Mouse (Mus musculus) lung, adult 2 months (tissue): Measurements from ENCODE around the gene Camta1. TPM values are rescaled to one million over a fixed set of nuclear protein-coding genes. Genes with fewer than 3 reads are reported as not detected.

ENCODE experiments used
- DNase-seq: peaks from one replicate; pipeline ENCODE4 v3.0.0; 2022
- H3K4me1 ChIP-seq: fragments of 200-500 bp; 2 replicates; pipeline ENCODE4 v1.6.1; 2011; ENCODE audit warnings: low read length; ENCODE audit not compliant: control insufficient read depth, insufficient read depth
- H3K4me3 ChIP-seq: fragments of 200-500 bp; replicated peaks from 2 replicates; pipeline ENCODE3; 2011; ENCODE audit warnings: low read depth, mild to moderate bottlenecking, control low read depth, low read length; ENCODE audit errors: extremely low read depth
- CTCF ChIP-seq: fragments of 200-500 bp; IDR thresholded peaks from 2 replicates; pipeline ENCODE4 v1.5.1; 2011; ENCODE audit warnings: mild to moderate bottlenecking, low read length, control low read depth; ENCODE audit not compliant: insufficient read depth
- POLR2A ChIP-seq: fragments of 200-500 bp; IDR thresholded peaks from 2 replicates; pipeline ENCODE4 v1.6.1; 2011; ENCODE audit warnings: low read depth, mild to moderate bottlenecking, control low read depth, low read length, borderline replicate concordance; ENCODE audit errors: extremely low read depth
- WGBS: fragments of 180-500 bp; shearing (Covaris S2); methylation state at CpG from one replicate; pipeline ENCODE4 v1.1.7; 2018; 5-methylcytosine and 5-hydroxymethylcytosine counted together
- polyA plus RNA-seq: library from polyadenylated mRNA; depleted of rRNA; stranded (reverse); fragments of >200 nt; gene quantifications from 2 replicates; pipeline ENCODE4 v1.2.3, GENCODE M21; 2012

The Camta1 gene
- polyA plus RNA-seq, 1 experiment: 10.4 TPM

GRCm38 (mm10) chr4:151726396-151726795, 135.3 kb downstream of the Camta1 start:
- TF ChIP-seq POLR2A (no peak), CTCF (no peak)
- 32% methylated on average over 2 of the region's 2 CpGs for WGBS
- H3K4me3 ChIP-seq: no peak overlapping the region
- H3K4me1 ChIP-seq: no peaks in the 10 kb centered on the region
- no peak for DNase-seq

- TF ChIP-seq POLR2A: no peak
- no peak for TF ChIP-seq CTCF
- no peak overlapping the region for H3K4me3 ChIP-seq
- no peaks in the 10 kb centered on the region for H3K4me1 ChIP-seq
- no peak for DNase-seq
These were observed 136.8 kb downstream of the Camta1 start for GRCm38 (mm10) chr4:151724897-151725296.

- WGBS: 72% methylated on average over 15 of the region's 15 CpGs
- TF ChIP-seq POLR2A (no peak), CTCF (no peak)
- no peak for DNase-seq
- H3K4me1 ChIP-seq: no peaks in the 10 kb centered on the region
- H3K4me3 ChIP-seq: no peak overlapping the region
These were observed 140.8 kb downstream of the Camta1 start for GRCm38 (mm10) chr4:151720722-151721467.

- DNase-seq: no peak
- TF ChIP-seq CTCF: no peak
- no peak for TF ChIP-seq POLR2A
- Histone ChIP-seq H3K4me3 (no peak overlapping the region), H3K4me1 (no peaks in the 10 kb centered on the region)
- 38% methylated on average over 21 of the region's 21 CpGs for WGBS
These were observed 142.7 kb downstream of the Camta1 start for GRCm38 (mm10) chr4:151718866-151719475.

- TF ChIP-seq POLR2A (no peak), CTCF (no peak)
- Histone ChIP-seq H3K4me1 (no peaks in the 10 kb centered on the region), H3K4me3 (no peak overlapping the region)
- WGBS: 70% methylated on average over 7 of the region's 7 CpGs
- no peak for DNase-seq
These were observed 143.8 kb downstream of the Camta1 start for GRCm38 (mm10) chr4:151717864-151718263.

- WGBS: 83% methylated on average over 6 of the region's 6 CpGs
- TF ChIP-seq POLR2A (no peak), CTCF (no peak)
These were observed 148.0 kb downstream of the Camta1 start for GRCm38 (mm10) chr4:151713714-151714113.

GRCm38 (mm10) chr4:151711406-151711805, 150.3 kb downstream of the Camta1 start:
- WGBS: 86% methylated on average over 2 of the region's 2 CpGs
- H3K4me1 ChIP-seq: no peaks in the 10 kb centered on the region
- no peak for DNase-seq
- H3K4me3 ChIP-seq: no peak overlapping the region
- TF ChIP-seq POLR2A (no peak), CTCF (no peak)

More at GRCm38 (mm10) chr4:151713714-151714113, 148.0 kb downstream of the Camta1 start:
- no peaks in the 10 kb centered on the region for H3K4me1 ChIP-seq
- no peak for DNase-seq
- H3K4me3 ChIP-seq: no peak overlapping the region

- TF ChIP-seq CTCF: no peak
- TF ChIP-seq POLR2A: no peak
- Histone ChIP-seq H3K4me1 (no peaks in the 10 kb centered on the region), H3K4me3 (no peak overlapping the region)
- DNase-seq: no peak
- WGBS: 33% methylated on average over 7 of the region's 7 CpGs
These were observed 151.2 kb downstream of the Camta1 start for GRCm38 (mm10) chr4:151710522-151710921.

GRCm38 (mm10) chr4:151709269-151709668, 152.4 kb downstream of the Camta1 start:
- 66% methylated on average over 8 of the region's 8 CpGs for WGBS
- no peak for DNase-seq
- no peak for TF ChIP-seq CTCF
- TF ChIP-seq POLR2A: no peak
- Histone ChIP-seq H3K4me1 (no peaks in the 10 kb centered on the region), H3K4me3 (no peak overlapping the region)
